Mouse (Mus musculus): ENCODE data around the gene Hist1h1a. TPM values are rescaled to one million over a fixed set of nuclear protein-coding genes. Genes with fewer than 3 reads are reported as not detected.

The Hist1h1a gene
- polyA plus RNA-seq (2012; rRNA removed), result 3.5 and 4.3 TPM in 2 replicates

GRCm38 (mm10) chr13:23763586-23764323 is at the start of gene Hist1h1a:
Gene Hist1h1a, plus strand, starts transcription at chr13:23763666.

GRCm38 (mm10) chr13:23738677-23739068 is 24.8 kb upstream of the Hist1h1a start, which contains the start of gene Hist1h1c:
Gene Hist1h1c, plus strand, starts transcription at chr13:23738808.

GRCm38 (mm10) chr13:23745381-23746161 is 17.9 kb upstream of the Hist1h1a start, which contains the start of gene Hist1h3c:
Gene Hist1h3c, minus strand, starts transcription at chr13:23745602.

GRCm38 (mm10) chr13:23746201-23747080 is 17.0 kb upstream of the Hist1h1a start, which contains the start of gene Hist1h2bb:
Gene Hist1h2bb, plus strand, starts transcription at chr13:23746734.

GRCm38 (mm10) chr13:23750839-23751477 is 12.5 kb upstream of the Hist1h1a start, which contains the start of gene Hist1h2ab:
Gene Hist1h2ab, plus strand, starts transcription at chr13:23751126.

GRCm38 (mm10) chr13:23752067-23752741 is 11.3 kb upstream of the Hist1h1a start, which contains the start of gene Hist1h3b:
Gene Hist1h3b, plus strand, starts transcription at chr13:23752267.

GRCm38 (mm10) chr13:23756790-23757189 is 6.7 kb upstream of the Hist1h1a start, which contains the start of gene Hist1h4b:
Gene Hist1h4b, plus strand, starts transcription at chr13:23757013.

GRCm38 (mm10) chr13:23760972-23761864 is 2.2 kb upstream of the Hist1h1a start, which contains the start of gene Hist1h4a:
Gene Hist1h4a, minus strand, starts transcription at chr13:23761230.

GRCm38 (mm10) chr13:23761871-23762821 is 1.3 kb upstream of the Hist1h1a start, which contains the start of gene Hist1h3a:
Gene Hist1h3a, minus strand, starts transcription at chr13:23762386.

GRCm38 (mm10) chr13:23769613-23770012 is 6.1 kb downstream of the Hist1h1a start, which contains the start of gene Trim38:
Gene Trim38, plus strand, starts transcription at chr13:23769913.

GRCm38 (mm10) chr13:23806422-23807052 is 43.1 kb downstream of the Hist1h1a start, which contains the start of gene Slc17a2:
Gene Slc17a2, plus strand, starts transcription at chr13:23806993.

Other genes with a start within 250 kb of the Hist1h1a start
- gene Hist1h4h, start 232.6 kb upstream of the Hist1h1a start, polyA plus RNA-seq (2012; rRNA removed), result 14.7 and 20.5 TPM in 2 replicates
- gene Hist1h2af, start 229.8 kb upstream of the Hist1h1a start, polyA plus RNA-seq (2012; rRNA removed), result 187 and 225 TPM in 2 replicates
- gene Hist1h3g, start 228.2 kb upstream of the Hist1h1a start, polyA plus RNA-seq (2012; rRNA removed), result 16.6 and 25.3 TPM in 2 replicates
- 2.4 and 4.0 TPM in 2 replicates for gene Hist1h2bh, start 220.3 kb upstream of the Hist1h1a start, polyA plus RNA-seq (2012; rRNA removed)
- 2.5 and 3.5 TPM in 2 replicates for gene Hist1h3f, start 219.6 kb upstream of the Hist1h1a start, polyA plus RNA-seq (2012; rRNA removed)
- gene Hist1h4f, start 212.0 kb upstream of the Hist1h1a start, polyA plus RNA-seq (2012; rRNA removed), result 10.2 and 14.3 TPM in 2 replicates
- gene Hist1h1d, start 210.4 kb upstream of the Hist1h1a start, polyA plus RNA-seq (2012; rRNA removed), result 0.30 and 0.45 TPM in 2 replicates
- 20.2 and 31.1 TPM in 2 replicates for gene Hist1h3e, start 201.3 kb upstream of the Hist1h1a start, polyA plus RNA-seq (2012; rRNA removed)
- 9.2 and 10.5 TPM in 2 replicates for gene Hist1h2ae, start 192.4 kb upstream of the Hist1h1a start, polyA plus RNA-seq (2012; rRNA removed)
- gene Hist1h2bg, start 192.3 kb upstream of the Hist1h1a start, polyA plus RNA-seq (2012; rRNA removed), result 17.6 and 25.1 TPM in 2 replicates
- 7.5 and 10.9 TPM in 2 replicates for gene Hist1h2bf, start 189.5 kb upstream of the Hist1h1a start, polyA plus RNA-seq (2012; rRNA removed)
- gene Hist1h2ad, start 189.3 kb upstream of the Hist1h1a start, polyA plus RNA-seq (2012; rRNA removed), result 4.5 and 5.4 TPM in 2 replicates
- 14.9 and 24.5 TPM in 2 replicates for gene Hist1h3d, start 187.9 kb upstream of the Hist1h1a start, polyA plus RNA-seq (2012; rRNA removed)
- gene Hist1h4d, start 182.1 kb upstream of the Hist1h1a start, polyA plus RNA-seq (2012; rRNA removed), result 6.8 and 9.8 TPM in 2 replicates
- gene Hist1h2be, start 142.5 kb upstream of the Hist1h1a start, polyA plus RNA-seq (2012; rRNA removed), result 2.1 and 2.5 TPM in 2 replicates
- gene Hist1h1e, start 141.1 kb upstream of the Hist1h1a start, polyA plus RNA-seq (2012; rRNA removed), result 5.2 and 7.1 TPM in 2 replicates
- 1.2 and 1.3 TPM in 2 replicates for gene Hist1h2ac, start 79.7 kb upstream of the Hist1h1a start, polyA plus RNA-seq (2012; rRNA removed)
- gene Hist1h2bc, start 79.5 kb upstream of the Hist1h1a start, polyA plus RNA-seq (2012; rRNA removed), result 25.7 and 29.8 TPM in 2 replicates
- 0.16 TPM in 1 of 2 replicates, not detected in the other for gene Hist1h1t, start 67.9 kb upstream of the Hist1h1a start, polyA plus RNA-seq (2012; rRNA removed)
- gene Hist1h4c, start 65.2 kb upstream of the Hist1h1a start, polyA plus RNA-seq (2012; rRNA removed), result 7.0 and 8.6 TPM in 2 replicates
- gene Hfe, start 52.8 kb upstream of the Hist1h1a start, polyA plus RNA-seq (2012; rRNA removed), result 2.3 and 2.4 TPM in 2 replicates
- gene Hist1h1c, start 24.9 kb upstream of the Hist1h1a start, polyA plus RNA-seq (2012; rRNA removed), result 12.2 and 12.7 TPM in 2 replicates
- gene Hist1h3c, start 18.1 kb upstream of the Hist1h1a start, polyA plus RNA-seq (2012; rRNA removed), result 19.7 and 29.1 TPM in 2 replicates
- gene Hist1h2bb, start 16.9 kb upstream of the Hist1h1a start, polyA plus RNA-seq (2012; rRNA removed), result 6.1 and 9.8 TPM in 2 replicates
- 24.0 and 28.7 TPM in 2 replicates for gene Hist1h2ab, start 12.5 kb upstream of the Hist1h1a start, polyA plus RNA-seq (2012; rRNA removed)
- gene Hist1h3b, start 11.4 kb upstream of the Hist1h1a start, polyA plus RNA-seq (2012; rRNA removed), result 26.1 and 47.9 TPM in 2 replicates
- gene Hist1h4b, start 6.7 kb upstream of the Hist1h1a start, polyA plus RNA-seq (2012; rRNA removed), result 20.0 and 24.9 TPM in 2 replicates
- 8.6 and 12.5 TPM in 2 replicates for gene Hist1h4a, start 2.4 kb upstream of the Hist1h1a start, polyA plus RNA-seq (2012; rRNA removed)
- gene Hist1h3a, start 1.3 kb upstream of the Hist1h1a start, polyA plus RNA-seq (2012; rRNA removed), result 15.6 and 21.5 TPM in 2 replicates
- gene Trim38, start 6.2 kb downstream of the Hist1h1a start, polyA plus RNA-seq (2012; rRNA removed), result 0.02 TPM in 1 of 2 replicates, not detected in the other
- not detected in 2 replicates for gene Slc17a2, start 43.3 kb downstream of the Hist1h1a start, polyA plus RNA-seq (2012; rRNA removed)
- 0.01 TPM in 1 of 2 replicates, not detected in the other for gene Slc17a3, start 75.8 kb downstream of the Hist1h1a start, polyA plus RNA-seq (2012; rRNA removed)
- gene Slc17a1, start 104.1 kb downstream of the Hist1h1a start, polyA plus RNA-seq (2012; rRNA removed), result not detected in 2 replicates
- not detected in 2 replicates for gene Slc17a4, start 151.3 kb downstream of the Hist1h1a start, polyA plus RNA-seq (2012; rRNA removed)
- not detected in 2 replicates for gene Hist1h2ba, start 170.5 kb downstream of the Hist1h1a start, polyA plus RNA-seq (2012; rRNA removed)
- gene Hist1h2aa, start 170.8 kb downstream of the Hist1h1a start, polyA plus RNA-seq (2012; rRNA removed), result not detected in 2 replicates
- 1.2 and 1.5 TPM in 2 replicates for gene Scgn, start 227.5 kb downstream of the Hist1h1a start, polyA plus RNA-seq (2012; rRNA removed)